Mouse (Mus musculus): ENCODE results near the gene Stac3.

GRCm38 (mm10) chr10:127500894-127501893, at the start of gene Stac3:
- no peak for TF ChIP-seq CTCF (IDR thresholded peaks at IDR 0.05; ENCODE audit: low read depth, low read length)
- TF ChIP-seq POLR2A (IDR thresholded peaks at IDR 0.05; ENCODE audit: extremely low read depth, insufficient read depth, low read length): no peak

Data from liver, adult 2 months (tissue).